Mouse (Mus musculus): ENCODE data around the gene D630039A03Rik. TPM values are rescaled to one million over a fixed set of nuclear protein-coding genes. Genes with fewer than 3 reads are reported as not detected.

D630039A03Rik gene
- polyA plus RNA-seq, 1 experiment from 2014 or later, result not detected

DNA sequence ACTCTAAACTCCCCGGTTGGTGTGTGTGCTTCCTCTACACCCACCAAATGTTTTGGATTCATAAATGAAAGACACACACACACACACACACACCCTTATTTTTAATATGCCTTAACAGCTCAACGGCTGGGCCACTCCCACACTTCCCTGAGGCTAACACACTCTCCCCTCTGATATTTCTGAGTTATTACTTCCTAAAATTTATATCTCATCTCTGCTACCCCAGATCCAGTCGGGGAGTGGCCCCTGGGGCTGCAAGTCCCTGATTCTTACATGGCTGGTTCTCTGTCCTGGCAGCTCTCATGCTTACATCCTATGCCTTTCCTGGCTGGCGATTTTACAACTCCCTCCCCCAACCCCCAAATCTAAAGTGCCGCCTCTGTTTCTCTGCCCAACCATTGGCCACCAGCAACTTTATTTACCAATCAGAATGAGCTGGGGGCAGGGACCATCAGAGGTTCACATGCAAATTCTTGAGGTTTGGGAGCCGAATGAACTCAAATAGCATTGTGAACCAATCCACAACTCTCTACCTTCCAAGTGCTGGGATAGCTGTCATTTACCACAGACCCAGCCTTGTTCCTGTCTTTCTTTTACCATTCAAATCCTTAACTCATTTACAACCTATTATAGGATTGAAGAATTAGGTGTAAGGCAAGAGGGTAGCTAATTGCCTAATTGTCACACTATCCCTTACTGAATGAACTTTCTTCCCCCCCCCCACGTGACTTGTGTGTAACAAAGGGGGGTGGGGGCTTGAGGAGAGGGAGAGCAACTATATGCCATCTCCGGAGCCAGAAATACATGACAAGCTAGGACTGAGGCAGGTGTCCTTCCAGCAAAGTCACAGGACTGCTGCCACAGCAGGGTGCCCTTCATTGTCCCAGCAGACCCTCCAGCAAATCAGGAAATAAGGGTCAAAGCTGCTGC, 3.7 kb upstream of the D630039A03Rik start:
- Histone ChIP-seq H3K4me1 (replicated peaks; ENCODE audit: control insufficient read depth, insufficient read depth, low read length) (no peaks in the 10 kb centered on the region), H3K27me3 (ENCODE audit: control insufficient read depth, insufficient read depth, low read length) (no peaks in the 10 kb centered on the region; the same call in 1 of the 2 replicates), H3K9ac (ENCODE audit: low read length) (no peak overlapping the region), H3K9me3 (ENCODE audit: control insufficient read depth, low read length) (no peaks in the 10 kb centered on the region), H3K36me3 (ENCODE audit: control insufficient read depth, insufficient read depth, low read length) (no peaks in the 10 kb centered on the region), H3K4me2 (ENCODE audit: low read depth, low read length, severe bottlenecking) (no peak overlapping the region), H3K27ac (ENCODE audit: low read depth, low read length) (no peak overlapping the region), H3K4me3 (ENCODE audit: low read depth, low read length) (no peak overlapping the region)
- WGBS, result 12% methylated on average over 8 of the region's 8 CpGs
- ATAC-seq (replicated peaks; ENCODE audit: low FRiP score), result peak; percentile 72
- peak; percentile 62 for DNase-seq (ENCODE audit: low spot score)

DNA sequence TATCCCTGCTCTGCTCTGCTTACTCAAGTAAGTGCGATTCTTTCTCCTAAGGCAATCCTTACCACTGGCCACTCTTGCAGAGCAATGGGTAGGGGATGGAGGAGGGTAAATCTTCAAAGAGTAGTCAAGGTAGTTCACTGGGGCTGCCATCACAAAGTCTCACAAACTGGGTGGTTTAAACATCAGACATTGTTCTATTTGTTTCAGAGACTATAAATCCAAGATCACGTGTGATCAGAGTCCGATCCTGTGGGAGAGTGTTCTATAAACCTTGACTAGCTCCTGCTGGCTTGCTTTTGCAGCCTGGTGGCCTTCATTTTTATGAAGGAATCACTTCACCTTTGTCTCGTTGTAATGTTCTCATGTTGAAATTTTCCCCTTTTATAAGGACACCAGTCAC, 614 bp upstream of the D630039A03Rik start:
- Histone ChIP-seq H3K4me3 (ENCODE audit: low read depth, low read length) (no peak overlapping the region), H3K4me2 (ENCODE audit: low read depth, low read length, severe bottlenecking) (no peak overlapping the region), H3K27me3 (ENCODE audit: control insufficient read depth, insufficient read depth, low read length) (no peaks in the 10 kb centered on the region; the same call in 1 of the 2 replicates), H3K4me1 (replicated peaks; ENCODE audit: control insufficient read depth, insufficient read depth, low read length) (no peaks in the 10 kb centered on the region), H3K9ac (ENCODE audit: low read length) (no peak overlapping the region), H3K9me3 (ENCODE audit: control insufficient read depth, low read length) (no peaks in the 10 kb centered on the region), H3K27ac (ENCODE audit: low read depth, low read length) (no peak overlapping the region), H3K36me3 (ENCODE audit: control insufficient read depth, insufficient read depth, low read length) (no peaks in the 10 kb centered on the region)
- 81% methylated on average over 4 of the region's 4 CpGs for WGBS
- DNase-seq (ENCODE audit: low spot score) (no peak), ATAC-seq (replicated peaks; ENCODE audit: low FRiP score) (no peak)

DNA sequence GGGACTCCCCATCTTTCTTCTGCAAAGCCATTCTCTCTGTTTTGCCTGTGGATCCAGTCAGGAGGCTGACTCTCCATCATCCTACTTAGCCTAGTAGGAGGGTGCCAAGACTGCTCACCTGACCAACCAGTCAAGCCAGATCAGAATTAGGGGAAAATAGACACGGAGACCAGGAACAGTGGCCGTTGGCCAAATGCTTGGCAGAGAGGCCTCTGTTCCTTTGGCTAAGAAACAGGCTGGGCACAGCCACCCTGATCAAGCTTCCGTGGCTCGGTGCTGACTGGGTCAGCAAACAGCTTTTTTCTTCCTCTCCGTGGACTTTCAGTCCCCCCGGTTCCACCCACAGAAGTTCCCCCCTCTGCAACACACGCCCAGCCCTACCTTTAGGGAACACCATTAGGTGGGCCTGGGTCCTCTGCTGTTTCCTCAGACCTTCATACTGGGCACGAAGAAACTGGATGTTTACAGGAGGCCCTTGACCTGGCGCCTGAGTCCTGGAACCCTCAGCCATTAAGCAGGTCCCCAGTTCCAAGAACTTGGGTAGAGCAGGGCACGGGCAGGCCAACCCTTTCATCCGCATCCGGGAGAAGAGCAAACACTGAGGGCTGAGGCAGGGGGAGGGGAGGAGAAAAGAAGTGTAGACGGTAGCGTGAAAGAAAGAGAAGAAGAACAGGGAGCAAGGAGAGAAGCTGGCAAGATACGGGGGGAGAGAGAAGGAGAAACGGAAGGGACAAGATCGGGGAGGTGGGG, 706 bp downstream of the D630039A03Rik start:
- ATAC-seq (replicated peaks; ENCODE audit: low FRiP score), result no peak
- WGBS, result 45% methylated on average over 17 of the region's 17 CpGs
- no peak overlapping the region for H3K27ac ChIP-seq (ENCODE audit: low read depth, low read length)

DNA sequence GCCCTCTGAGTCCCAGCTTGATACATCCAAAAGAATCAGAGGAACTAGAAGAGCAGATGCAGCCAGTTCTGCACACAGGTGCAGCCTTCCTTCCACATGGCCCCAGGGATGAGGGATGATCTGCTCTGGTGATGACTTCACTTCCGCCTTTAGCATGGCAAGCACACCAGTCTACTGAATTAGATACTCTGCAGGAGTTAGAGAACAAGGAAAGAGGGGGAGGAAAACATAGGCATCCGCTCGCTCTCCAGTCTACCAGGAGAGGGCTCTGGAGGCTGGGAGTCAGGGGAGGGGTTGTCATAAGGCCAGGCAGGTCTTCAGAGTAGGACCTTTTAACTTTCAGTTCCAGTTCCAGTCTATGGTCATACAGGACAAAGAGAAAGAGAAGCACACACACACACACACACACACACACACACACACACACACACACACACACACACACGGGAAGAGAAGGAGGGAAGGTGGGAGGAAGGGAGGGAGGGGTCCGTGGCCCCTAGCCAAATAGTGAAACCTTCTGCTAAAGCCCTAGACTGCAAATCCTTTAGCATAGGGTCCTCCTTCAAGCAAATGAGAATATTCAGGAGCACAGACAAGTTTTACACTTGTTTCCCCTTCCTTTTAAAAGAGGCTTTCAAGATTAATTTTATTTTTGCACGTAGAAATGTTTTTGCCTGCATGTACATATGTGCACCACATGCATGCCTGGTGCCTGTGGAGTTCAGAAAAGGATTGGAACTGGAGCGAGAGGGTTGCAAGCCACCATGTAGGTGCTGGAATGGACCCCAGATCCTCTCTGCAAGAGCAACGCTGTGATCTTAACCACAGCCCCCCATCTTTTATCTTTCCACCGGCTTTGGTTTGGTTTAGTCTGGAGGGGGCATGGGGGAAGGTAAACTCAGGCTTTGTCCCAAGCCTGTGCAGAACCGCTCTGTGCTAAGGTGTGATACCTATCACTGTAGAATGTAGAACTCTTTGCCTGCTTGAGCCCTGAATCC, 1.6 kb downstream of the D630039A03Rik start:
- Histone ChIP-seq H3K27me3 (ENCODE audit: control insufficient read depth, insufficient read depth, low read length) (no peaks in the 10 kb centered on the region; the same call in 1 of the 2 replicates), H3K27ac (ENCODE audit: low read depth, low read length) (no peak overlapping the region), H3K9me3 (ENCODE audit: control insufficient read depth, low read length) (no peaks in the 10 kb centered on the region), H3K36me3 (ENCODE audit: control insufficient read depth, insufficient read depth, low read length) (no peaks in the 10 kb centered on the region), H3K4me3 (ENCODE audit: low read depth, low read length) (no peak overlapping the region), H3K4me1 (replicated peaks; ENCODE audit: control insufficient read depth, insufficient read depth, low read length) (no peaks in the 10 kb centered on the region), H3K4me2 (ENCODE audit: low read depth, low read length, severe bottlenecking) (no peak overlapping the region), H3K9ac (ENCODE audit: low read length) (no peak overlapping the region)
- no peak for DNase-seq (ENCODE audit: low spot score)
- 84% methylated on average over 9 of the region's 10 CpGs for WGBS
- ATAC-seq (replicated peaks; ENCODE audit: low FRiP score), result no peak

More for the DNA sequence above, 706 bp downstream of the D630039A03Rik start:
- no peak overlapping the region for H3K9ac ChIP-seq (ENCODE audit: low read length)
- H3K4me1 ChIP-seq (replicated peaks; ENCODE audit: control insufficient read depth, insufficient read depth, low read length), result no peaks in the 10 kb centered on the region
- no peak overlapping the region for H3K4me2 ChIP-seq (ENCODE audit: low read depth, low read length, severe bottlenecking)
- no peak overlapping the region for H3K4me3 ChIP-seq (ENCODE audit: low read depth, low read length)
- H3K36me3 ChIP-seq (ENCODE audit: control insufficient read depth, insufficient read depth, low read length), result no peaks in the 10 kb centered on the region
- DNase-seq (ENCODE audit: low spot score), result no peak
- no peaks in the 10 kb centered on the region for H3K9me3 ChIP-seq (ENCODE audit: control insufficient read depth, low read length)
- H3K27me3 ChIP-seq (ENCODE audit: control insufficient read depth, insufficient read depth, low read length), result no peaks in the 10 kb centered on the region; the same call in 1 of the 2 replicates

DNA sequence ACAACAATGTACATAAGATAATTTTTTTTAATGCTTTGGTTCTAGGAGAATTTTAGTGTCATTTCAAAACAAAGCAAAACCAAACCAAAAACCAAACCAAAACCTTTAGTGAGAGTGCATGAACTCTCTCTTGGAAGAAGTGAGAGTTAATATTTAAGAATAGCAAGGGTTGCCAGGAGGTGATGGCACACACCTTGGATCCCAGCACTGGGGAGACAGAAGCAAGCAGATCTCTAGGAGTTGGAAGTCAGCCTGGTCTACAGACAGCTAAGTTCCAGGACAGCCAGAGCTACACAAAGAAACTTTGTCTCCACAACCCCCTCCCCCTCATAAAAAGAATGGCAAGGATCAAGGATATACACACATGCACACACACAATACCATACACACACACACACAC, 3.1 kb downstream of the D630039A03Rik start:
- DNase-seq (ENCODE audit: low spot score) (no peak), ATAC-seq (replicated peaks; ENCODE audit: low FRiP score) (no peak)
- Histone ChIP-seq H3K36me3 (ENCODE audit: control insufficient read depth, insufficient read depth, low read length) (no peaks in the 10 kb centered on the region), H3K4me3 (ENCODE audit: low read depth, low read length) (no peak overlapping the region), H3K4me1 (replicated peaks; ENCODE audit: control insufficient read depth, insufficient read depth, low read length) (no peaks in the 10 kb centered on the region), H3K9me3 (ENCODE audit: control insufficient read depth, low read length) (no peaks in the 10 kb centered on the region), H3K9ac (ENCODE audit: low read length) (no peak overlapping the region), H3K4me2 (ENCODE audit: low read depth, low read length, severe bottlenecking) (no peak overlapping the region), H3K27me3 (ENCODE audit: control insufficient read depth, insufficient read depth, low read length) (no peaks in the 10 kb centered on the region; the same call in 1 of the 2 replicates), H3K27ac (ENCODE audit: low read depth, low read length) (no peak overlapping the region)

DNA sequence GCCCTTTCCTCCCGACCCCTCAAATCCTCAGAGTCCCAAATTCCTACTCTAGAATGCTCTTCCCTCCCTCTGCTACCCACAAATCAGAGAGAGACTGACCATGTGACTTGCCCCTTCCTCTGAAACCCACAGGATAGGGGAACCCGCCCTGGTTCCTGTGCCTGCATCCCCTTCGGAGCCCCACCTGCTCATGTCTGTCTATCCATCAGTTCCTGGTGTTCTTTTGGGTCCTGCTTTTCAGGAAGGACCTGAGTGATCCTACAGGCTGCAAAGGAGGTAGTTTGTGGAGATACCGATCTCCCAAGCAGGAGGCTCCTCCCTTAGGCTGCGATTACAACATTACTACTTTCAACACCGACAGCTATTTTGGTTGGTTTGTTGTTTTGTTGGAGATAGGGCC, 7.2 kb downstream of the D630039A03Rik start:
- 73% methylated on average over 6 of the region's 6 CpGs for WGBS
- Histone ChIP-seq H3K4me3 (ENCODE audit: low read depth, low read length) (no peak overlapping the region), H3K27me3 (ENCODE audit: control insufficient read depth, insufficient read depth, low read length) (no peaks in the 10 kb centered on the region), H3K36me3 (ENCODE audit: control insufficient read depth, insufficient read depth, low read length) (no peaks in the 10 kb centered on the region), H3K9me3 (ENCODE audit: control insufficient read depth, low read length) (no peaks in the 10 kb centered on the region), H3K4me1 (replicated peaks; ENCODE audit: control insufficient read depth, insufficient read depth, low read length) (no peaks in the 10 kb centered on the region; the same call in 1 of the 2 replicates), H3K4me2 (ENCODE audit: low read depth, low read length, severe bottlenecking) (no peak overlapping the region), H3K27ac (ENCODE audit: low read depth, low read length) (no peak overlapping the region), H3K9ac (ENCODE audit: low read length) (no peak overlapping the region)
- ATAC-seq (replicated peaks; ENCODE audit: low FRiP score) (no peak), DNase-seq (ENCODE audit: low spot score) (no peak)

DNA sequence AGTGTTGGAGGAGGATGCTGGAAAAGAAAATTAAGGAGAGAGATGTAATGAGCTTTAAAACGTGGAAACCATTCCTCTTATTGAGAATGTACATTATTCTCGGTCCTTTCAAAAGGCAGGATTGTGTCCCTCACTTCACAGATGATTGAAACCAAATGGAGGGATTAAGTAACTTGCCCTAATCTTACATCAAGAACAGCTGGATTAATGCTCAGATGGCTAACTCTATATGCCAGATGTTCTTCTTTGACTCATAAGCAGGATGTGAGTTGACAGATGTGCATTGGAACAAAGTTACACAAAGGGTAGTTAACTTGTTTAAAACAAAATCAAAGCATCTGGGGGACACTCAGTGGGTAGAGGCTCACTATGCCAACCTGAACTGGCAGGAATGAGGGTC, 9.4 kb downstream of the D630039A03Rik start:
- Histone ChIP-seq H3K36me3 (ENCODE audit: control insufficient read depth, insufficient read depth, low read length) (no peaks in the 10 kb centered on the region), H3K4me2 (ENCODE audit: low read depth, low read length, severe bottlenecking) (no peak overlapping the region), H3K4me3 (ENCODE audit: low read depth, low read length) (no peak overlapping the region), H3K27me3 (ENCODE audit: control insufficient read depth, insufficient read depth, low read length) (no peaks in the 10 kb centered on the region), H3K27ac (ENCODE audit: low read depth, low read length) (no peak overlapping the region), H3K9ac (ENCODE audit: low read length) (no peak overlapping the region), H3K4me1 (replicated peaks; ENCODE audit: control insufficient read depth, insufficient read depth, low read length) (no peaks in the 10 kb centered on the region; the same call in 1 of the 2 replicates), H3K9me3 (ENCODE audit: control insufficient read depth, low read length) (no peaks in the 10 kb centered on the region)
- 20% methylated on average over 2 of the region's 2 CpGs for WGBS
- ATAC-seq (replicated peaks; ENCODE audit: low FRiP score), result no peak
- no peak for DNase-seq (ENCODE audit: low spot score)

DNA sequence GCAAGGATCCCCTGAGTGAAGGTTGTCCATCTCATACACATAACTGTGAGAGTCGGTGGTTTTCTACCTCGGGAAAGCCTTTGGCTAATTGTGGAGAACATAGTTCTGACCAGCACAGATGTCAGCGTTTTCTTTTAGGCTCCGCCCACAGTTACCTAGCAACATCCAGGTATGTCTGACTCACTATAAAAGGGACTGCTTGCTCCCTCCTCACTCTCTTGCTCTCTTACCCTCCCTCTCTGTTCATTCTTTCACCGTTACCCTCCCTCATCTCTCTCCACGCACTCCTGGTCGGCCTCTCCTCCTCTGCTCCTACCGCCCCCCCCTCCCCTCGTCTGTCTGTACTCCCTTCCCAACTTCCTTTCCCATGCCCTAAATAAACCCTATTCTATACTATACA, 11.5 kb downstream of the D630039A03Rik start:
- 0 out of 2 replicates have a peak, but pooled peaks have one; percentile 24 for ATAC-seq (replicated peaks; ENCODE audit: low FRiP score)
- no peak overlapping the region for H3K9ac ChIP-seq (ENCODE audit: low read length)
- no peaks in the 10 kb centered on the region; the same call in 1 of the 2 replicates for H3K4me1 ChIP-seq (replicated peaks; ENCODE audit: control insufficient read depth, insufficient read depth, low read length)
- no peaks in the 10 kb centered on the region for H3K36me3 ChIP-seq (ENCODE audit: control insufficient read depth, insufficient read depth, low read length)
- H3K9me3 ChIP-seq (ENCODE audit: control insufficient read depth, low read length), result no peaks in the 10 kb centered on the region
- no peak overlapping the region for H3K4me3 ChIP-seq (ENCODE audit: low read depth, low read length)
- no peak for DNase-seq (ENCODE audit: low spot score)
- H3K27me3 ChIP-seq (ENCODE audit: control insufficient read depth, insufficient read depth, low read length), result no peaks in the 10 kb centered on the region
- H3K4me2 ChIP-seq (ENCODE audit: low read depth, low read length, severe bottlenecking), result no peak overlapping the region
- 27% methylated on average over 9 of the region's 9 CpGs for WGBS
- no peak overlapping the region for H3K27ac ChIP-seq (ENCODE audit: low read depth, low read length)
